Mouse (Mus musculus) layer of hippocampus, adult 8-10 months (tissue): ENCODE measurements around the gene Tsc2. TPM values are rescaled to one million over a fixed set of nuclear protein-coding genes. Genes with fewer than 3 reads are reported as not detected.

ENCODE experiments used
- DNase-seq, 2 experiments: peaks; one replicate each; pipeline ENCODE4 v3.0.0; 2022; ENCODE audit warnings: low spot score in 2 of 2
- total RNA-seq, 4 experiments: library from RNA; stranded (reverse); gene quantifications; 2 replicates each; pipeline ENCODE4 v1.2.4; 2022

Tsc2 gene
- total RNA-seq, 4 experiments from 2014 or later, result 149 to 212 (median 191) TPM

DNA sequence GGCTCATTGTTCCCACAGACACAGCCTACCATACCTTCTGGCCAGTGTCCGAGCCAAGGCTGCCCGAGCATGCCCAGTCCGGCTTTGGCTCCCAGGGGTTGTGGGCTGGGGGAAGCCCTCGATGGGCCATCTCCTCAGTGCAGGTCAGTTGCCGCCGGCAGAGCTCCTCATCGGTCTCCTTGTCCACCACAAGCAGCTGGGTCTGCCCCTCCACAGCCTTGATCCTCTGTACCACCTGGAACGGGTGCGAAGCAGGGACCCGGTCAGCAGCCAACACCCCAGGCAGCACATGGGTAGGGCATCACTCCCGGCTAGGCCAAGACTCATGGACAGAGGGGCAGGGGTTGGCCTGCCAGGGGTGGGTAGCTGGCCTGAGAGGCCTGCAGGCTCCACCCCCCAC lies 15.1 kb upstream of the Tsc2 start:
- DNase-seq, result no peak

DNA sequence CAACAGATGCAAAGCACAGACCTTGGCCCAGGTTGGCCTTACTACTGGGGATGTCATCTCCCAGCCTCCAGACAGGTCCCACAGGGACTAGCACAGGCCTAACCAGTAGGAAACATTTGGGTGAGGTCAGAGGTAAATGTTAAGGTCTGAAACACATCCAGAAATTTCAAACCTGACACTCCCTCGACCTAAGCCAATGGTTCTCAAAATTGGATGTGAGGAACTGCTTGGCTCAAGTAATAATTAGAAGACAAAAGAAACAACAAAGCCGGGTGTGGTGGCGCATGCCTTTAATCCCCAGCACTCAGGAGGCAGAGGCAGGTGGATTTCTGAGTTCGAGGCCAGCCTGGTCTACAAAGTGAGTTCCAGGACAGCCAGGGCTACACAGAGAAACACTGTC lies 14.0 kb upstream of the Tsc2 start:
- no peak for DNase-seq

DNA sequence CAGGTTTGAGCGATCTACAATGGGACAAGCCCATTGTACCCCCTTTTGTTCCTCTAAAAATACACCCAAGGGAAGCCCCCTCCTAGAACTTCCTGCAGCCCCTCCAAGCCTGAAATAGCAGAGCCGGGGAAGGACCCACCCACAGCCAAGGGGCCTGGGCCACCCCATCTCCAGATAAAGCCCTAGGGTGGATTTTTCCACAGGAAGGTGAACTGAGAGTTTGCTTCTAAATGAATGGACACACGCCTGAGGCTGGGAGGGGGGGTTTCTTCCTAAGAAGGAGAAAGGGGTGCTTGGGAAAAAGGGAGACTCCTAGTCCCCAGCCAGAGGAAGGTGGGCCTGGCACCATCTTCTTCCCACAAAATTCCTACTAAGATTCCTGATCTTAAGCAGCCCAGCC lies 13.5 kb upstream of the Tsc2 start:
- DNase-seq, result no peak

DNA sequence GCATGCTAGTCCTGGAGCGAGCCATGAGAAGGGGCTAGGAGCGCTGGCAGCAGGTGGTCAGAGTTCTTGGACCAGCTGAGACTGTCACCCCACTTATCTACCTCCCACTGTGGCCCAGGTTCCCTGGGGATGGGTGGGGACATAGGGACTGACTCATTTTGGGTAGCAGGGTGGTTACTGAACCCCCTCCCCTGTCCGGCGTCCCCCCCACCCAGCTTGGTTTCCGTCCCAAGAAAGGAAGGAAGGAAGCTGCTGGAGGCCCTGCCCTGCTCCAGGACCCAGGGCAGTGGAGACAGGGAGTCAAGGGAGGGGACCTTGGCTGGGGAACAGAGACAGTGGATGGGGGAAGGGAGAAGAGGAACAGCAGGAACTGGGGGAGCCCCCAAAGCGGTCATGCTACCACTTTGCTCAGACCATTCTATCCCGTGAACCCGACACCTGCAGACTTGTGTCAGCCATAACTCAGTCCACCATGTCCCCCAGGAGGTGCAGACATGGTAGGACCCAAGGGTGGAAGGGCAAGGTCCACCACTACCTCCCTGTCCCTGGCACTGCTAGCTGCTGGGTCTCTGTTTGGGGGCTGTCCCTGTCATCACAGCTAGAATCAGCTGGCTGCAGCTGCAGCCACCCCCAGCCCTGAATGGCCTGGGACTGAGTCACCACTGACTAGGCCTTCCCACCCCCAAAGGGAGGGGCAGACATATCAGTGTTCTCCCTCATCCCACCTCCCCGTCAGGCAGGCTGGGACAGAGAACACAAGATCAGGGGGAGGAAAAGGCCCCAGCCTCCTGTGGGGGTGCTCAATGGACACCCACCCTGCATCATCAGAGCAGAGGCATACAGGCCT lies 12.7 kb upstream of the Tsc2 start:
- DNase-seq, result no peak

DNA sequence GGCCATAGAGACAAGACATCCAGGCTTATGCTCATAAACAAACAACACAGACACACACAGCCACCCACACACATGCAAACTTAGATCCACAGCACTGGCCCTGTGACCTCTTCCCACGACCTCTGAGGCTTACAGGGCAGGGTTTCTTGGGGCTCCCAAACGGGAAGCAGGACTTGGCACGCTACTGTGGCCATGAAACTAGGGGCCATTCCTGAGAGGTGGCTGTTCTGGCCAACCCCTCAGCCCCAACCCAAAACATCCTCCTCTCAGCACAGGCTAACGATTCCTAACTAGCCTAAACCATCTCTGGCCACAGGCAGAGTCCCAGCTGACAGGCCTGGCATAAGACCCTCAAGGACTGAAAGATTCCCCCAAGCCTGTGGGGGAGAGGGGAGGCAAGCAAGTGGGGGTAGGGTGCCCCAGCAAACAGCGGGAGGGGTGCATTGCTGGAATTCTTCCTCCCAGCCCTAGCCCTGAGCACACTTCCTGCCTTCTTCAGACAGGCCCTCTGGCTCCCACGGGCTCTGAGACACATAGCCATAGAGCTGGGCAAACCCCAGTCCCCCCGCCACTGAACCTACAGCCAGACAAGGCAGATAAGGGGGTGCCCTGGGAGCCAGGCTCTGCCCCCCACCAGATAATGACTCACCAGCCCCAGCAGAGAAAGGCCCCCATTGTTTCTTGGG lies 11.7 kb upstream of the Tsc2 start:
- no peak for DNase-seq

DNA sequence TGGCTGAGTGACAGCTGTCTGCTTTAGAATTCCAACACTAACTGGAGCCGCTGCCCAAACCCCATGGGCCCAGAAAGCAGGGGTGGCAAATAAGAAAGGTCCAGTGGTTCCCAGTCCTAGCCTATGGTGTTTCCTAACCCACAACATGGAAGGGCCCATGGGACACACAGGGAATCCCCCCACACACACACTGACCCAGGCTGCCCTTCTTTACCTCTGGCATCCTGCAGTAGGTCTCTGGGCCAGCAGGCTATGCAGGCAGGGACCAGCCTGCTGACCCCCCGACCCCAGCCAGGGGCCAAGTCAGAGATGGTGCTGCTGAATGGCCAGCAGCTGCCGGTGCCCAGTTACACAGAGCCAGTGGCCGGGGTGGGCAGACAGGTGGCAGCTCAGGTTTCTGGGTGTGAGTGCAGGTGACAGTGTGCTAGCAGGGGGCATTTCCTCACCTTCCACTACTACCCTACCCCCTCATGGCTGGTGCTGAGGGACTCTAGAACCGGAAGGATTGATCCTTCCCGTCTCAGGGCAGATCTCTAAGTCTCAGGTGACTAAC lies 10.4 kb upstream of the Tsc2 start:
- DNase-seq, result no peak

DNA sequence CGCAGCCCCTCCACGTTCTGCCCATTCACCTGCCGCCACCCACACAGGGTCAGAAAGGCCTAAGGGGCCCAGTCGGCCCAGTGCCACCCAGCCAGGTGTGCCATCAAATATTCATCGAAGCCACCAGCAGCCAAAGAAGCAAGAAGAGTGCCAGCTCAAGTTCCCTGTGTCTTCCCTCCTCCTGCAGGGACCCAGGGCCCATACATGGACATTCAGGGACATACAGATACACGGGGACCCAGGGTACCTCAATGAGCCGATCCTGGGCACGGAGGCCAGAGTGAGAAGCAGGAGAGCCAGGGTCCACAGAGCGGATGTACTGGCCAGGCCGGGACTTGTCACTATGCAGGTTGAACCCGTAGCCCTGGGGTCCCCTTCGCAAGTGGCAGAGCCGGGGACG lies 9.5 kb upstream of the Tsc2 start:
- DNase-seq, result no peak

DNA sequence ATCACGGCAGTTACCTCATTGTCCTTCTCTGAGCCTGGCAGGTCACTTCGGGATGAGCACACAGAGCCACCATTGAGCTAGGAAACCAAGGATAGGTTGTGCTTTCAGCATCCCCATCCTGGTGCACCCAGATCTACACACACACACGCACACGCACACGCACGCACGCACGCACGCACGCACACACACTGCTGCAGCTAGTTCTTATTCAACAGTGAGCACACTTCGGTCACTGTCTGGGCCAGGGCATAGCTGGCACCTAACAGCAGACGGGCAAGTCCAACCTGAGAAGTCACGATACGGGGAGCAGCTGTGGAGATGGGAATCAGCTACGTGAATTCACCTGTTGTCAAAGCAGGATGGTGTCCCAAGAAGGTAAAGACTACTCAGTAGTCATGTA lies 8.2 kb upstream of the Tsc2 start:
- DNase-seq, result no peak

DNA sequence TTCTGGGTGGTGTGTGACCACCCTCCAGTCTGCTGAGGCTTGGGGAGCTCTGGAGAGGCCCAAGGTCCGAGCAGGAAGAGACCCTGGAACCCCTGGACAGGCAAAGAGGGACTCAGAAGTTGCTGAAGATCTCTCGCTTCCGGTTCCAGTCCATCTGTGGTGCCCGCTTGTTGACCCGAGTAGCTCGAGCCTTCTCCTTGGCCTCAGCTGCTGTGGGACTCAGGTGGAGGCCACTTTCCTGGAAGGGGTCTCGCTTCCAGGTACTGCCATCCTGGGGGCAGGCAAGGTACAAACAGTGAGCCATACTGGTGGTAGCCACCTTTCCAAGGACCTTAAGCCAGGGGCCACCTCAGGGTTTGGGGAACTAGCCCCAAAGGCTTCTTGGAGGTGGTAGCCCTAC lies 7.7 kb upstream of the Tsc2 start:
- DNase-seq, result no peak

DNA sequence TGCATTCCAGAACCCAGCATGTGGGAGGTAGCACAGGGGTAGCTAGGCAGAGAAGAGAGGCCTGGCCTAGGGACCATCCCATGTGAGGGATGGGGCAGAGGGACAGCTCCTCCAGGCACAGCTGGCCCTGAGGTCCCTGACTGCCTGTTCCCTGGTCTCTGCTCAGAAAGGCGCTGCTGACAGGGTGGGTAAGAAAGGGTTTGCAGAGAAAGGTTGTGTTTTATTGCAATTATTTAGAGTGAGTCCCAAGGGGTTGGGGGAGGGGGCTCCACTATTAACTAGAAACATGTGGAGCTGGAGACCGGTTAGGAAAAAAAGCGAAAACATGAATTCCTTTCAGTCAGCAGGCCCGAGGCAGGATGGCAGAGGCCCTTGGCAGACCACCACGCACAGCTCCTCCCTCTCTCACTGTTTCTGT lies 7.2 kb upstream of the Tsc2 start:
- no peak for DNase-seq

DNA sequence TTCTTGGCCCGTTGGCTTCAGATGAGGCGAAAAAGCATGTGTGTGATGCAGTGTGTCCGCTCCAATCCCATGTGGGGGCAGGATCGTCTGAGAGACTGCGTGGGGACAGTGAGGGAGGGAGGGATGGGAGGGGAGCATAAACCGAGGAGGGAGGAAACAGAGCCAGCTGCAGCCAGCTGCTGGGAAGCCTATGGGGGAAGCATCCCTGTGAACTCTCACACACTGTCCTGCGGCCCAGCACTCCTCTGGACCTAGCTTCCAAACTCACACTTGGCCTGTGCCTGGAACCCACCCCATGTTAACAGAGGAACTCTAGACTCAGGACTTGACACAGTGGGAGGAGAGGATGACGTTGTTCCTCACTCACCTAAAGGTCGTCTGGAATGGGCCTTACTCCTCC lies 6.4 kb upstream of the Tsc2 start:
- DNase-seq, result no peak

DNA sequence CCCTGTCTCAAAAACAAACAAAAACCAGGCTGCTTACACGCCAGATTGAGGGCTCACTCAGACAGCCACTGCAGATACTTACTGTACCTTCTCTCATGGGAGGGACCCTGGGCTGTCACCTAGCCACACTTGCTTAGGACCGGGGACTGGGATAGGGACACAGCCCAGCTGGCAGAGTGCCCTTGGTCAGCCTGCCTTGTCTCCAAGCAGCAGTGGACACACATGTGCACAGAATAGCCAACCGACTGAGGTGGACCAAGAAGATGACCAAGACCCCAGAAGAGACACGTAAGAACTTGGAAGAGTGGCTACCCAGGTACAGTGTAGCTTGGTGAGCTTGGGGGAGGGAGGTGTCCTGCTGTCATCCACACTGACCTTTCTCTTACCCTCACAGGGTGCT lies 5.8 kb upstream of the Tsc2 start:
- DNase-seq, result no peak

DNA sequence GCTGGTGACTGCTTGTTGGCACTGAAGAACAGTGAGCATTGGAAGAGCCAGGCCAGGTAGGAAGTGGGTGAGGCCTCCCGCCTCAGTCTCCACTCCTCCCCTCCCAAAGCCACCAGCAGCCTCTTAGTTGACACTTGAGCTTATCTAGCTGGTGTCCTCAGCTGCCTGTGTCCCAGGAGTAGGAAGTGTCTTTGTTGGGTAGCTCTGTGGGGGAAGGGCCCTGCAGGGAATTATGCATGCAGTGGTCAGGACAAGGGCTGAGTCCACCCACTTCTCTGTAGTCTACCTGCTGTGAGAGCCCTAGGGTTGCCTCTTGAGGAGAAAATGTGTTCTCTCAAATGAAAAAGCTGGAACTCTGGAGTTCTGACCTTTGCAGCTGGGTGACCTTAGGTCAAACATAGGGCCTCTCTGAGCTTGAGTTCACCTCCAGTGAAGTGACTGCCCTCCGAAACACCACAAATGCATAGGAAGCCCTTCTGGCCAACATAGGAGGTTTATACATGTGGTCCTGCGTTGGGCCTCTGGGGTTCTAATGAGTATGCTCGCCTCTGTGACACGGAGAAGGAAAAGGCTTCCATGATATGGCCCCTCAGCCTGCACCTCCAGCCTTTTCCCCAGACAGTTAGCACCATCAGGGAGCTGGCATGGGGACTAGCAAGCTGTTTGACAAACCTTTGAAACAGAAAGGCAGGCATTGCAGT lies 4.5 kb upstream of the Tsc2 start:
- no peak for DNase-seq

DNA sequence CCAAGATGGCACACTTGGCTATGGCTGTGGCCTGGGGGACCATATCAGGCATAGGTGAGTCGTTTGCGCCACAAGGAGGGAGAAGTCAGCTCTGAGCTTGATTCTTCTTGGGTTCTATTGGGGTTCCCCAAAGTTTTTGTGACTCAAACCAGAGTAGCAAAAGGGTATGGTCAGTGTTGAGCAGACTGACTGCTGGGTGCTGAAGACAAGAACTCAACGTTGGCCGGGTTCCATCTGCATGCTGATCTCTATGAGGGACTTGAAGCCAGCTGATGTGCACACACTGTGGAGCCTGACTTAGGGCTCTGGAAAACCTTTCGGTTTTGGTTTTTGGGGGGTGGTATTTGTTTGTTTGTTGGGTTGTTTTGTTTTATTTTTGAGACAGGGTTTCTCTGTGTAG lies 3.3 kb upstream of the Tsc2 start:
- no peak for DNase-seq

DNA sequence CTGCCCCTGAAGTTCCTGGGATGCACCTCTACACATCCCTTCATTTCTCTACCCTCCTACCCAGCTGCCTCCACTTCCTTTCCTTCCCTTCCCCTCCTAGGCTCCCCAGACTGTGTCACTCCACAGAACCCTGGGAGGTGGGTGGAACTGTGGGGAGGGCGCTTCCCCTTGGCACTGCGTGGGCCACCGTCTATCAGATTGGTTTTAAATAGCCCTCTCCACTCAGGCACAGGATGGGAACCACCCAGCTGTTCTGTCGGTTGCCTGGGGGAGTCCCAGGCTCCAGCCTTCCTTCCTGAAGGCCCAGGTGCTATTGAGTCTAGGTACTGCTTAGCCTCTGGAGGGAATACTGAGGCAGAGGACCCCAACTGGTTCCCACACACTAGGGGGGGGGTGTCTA lies 2.6 kb upstream of the Tsc2 start:
- no peak for DNase-seq

DNA sequence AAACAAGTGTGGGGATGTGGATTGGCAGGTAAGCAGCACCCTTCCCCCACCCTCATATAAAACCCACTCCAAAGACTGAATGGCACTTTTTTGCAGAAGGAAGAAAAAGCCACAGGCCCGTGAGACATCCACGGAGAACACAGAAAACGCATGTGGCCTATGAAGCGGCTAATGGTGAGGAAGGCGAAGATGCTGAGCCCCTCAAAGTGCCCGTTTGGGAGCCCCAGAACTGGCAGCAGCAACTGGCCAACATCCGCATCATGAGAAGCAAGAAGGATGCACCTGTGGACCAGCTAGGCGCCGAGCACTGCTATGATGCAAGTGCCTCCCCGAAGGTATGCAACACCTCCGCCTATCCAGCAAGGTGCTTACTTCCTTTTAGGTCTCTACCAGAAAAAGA lies 1.4 kb upstream of the Tsc2 start:
- no peak for DNase-seq

DNA sequence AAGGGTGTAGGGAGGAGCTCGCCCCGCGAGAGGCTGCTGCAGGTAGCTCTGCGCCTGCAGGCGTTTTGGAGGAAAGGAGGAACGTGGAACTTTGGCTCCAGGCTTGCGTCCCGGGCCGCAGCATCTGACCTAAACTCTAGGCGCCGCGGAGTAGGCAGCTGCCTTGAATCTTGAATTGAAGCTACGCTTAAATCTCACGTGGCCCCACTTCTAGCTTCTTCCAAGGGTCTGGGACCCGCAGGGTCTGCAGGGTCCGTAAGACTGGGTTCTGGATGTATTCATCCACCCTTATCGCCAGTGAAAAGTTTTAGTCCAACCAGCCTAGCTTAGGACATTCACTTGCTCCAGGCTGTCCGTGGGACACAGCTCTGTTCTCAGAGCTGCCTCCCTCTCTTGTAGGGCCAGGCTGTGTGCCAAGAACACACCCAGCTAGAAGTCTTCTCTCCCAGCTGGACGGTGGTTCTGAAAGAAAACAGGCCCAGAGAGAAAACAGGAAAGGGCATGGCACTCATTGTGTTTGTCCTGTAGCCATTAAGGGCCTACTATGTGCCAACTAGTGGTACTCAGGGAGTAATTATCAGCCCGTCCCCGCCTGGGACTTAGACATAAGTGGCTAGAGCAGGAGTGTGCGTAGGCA lies 501 bp upstream of the Tsc2 start:
- DNase-seq, result no peak

DNA sequence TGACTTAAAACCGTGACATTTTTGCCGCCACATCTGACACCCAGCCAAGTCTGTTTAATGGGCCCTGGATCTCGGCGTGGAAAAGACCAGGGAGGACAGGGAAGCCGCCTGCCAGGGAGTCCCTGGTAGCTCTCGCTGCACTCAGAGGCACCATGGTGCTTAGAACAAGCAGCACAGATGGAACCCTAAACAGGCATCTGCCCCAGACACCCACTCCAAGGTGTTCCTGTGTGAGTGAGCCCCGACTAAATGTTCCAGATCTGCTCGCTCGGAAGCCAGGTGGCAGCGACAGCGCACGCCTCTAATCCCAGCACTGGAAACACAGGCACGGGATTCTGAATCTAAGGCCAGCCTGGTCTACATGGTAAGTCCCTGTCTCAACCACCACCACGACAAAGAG lies 2.4 kb downstream of the Tsc2 start:
- DNase-seq, result peak; percentile 81 to 83

DNA sequence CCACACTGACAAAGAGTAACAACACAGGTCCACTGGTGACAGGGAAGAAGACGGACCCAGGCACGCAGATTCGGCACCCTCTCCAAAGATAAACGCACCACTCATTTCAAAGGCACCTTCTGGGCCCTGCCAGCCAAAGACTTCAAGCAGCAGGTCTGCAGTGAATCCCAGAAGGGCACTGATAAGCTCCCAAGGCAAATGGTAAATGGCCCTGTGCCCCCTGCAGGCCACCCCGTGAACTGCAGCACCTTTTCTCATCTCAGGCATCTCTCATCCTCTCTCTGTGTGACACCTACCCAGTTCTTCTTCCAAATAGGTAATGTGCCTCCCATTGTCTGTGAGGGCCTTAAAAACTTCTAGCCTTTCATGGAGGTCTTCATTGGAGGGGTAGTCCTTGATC lies 3.8 kb downstream of the Tsc2 start:
- DNase-seq, result peak in 1 of 2 experiments; percentile 74

DNA sequence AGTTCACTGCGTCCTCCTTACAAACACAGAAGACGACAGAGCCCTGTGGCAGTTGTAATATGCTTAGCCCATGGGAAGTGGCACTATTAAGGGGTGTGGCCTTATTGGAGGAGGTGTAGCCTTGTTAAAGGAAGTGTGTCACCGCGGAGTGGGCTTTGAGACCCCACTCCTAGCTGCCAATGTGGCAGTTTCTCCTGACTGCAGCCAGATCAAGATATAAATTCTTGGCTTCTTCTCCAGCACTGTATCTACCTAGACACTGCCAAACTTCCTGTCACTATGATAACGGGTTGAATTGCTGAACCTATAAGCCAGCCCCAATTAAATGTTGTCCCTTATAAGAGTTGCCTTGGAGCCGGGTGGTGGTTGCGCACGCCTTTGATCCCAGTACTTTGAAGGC lies 7.0 kb downstream of the Tsc2 start:
- no peak for DNase-seq

DNA sequence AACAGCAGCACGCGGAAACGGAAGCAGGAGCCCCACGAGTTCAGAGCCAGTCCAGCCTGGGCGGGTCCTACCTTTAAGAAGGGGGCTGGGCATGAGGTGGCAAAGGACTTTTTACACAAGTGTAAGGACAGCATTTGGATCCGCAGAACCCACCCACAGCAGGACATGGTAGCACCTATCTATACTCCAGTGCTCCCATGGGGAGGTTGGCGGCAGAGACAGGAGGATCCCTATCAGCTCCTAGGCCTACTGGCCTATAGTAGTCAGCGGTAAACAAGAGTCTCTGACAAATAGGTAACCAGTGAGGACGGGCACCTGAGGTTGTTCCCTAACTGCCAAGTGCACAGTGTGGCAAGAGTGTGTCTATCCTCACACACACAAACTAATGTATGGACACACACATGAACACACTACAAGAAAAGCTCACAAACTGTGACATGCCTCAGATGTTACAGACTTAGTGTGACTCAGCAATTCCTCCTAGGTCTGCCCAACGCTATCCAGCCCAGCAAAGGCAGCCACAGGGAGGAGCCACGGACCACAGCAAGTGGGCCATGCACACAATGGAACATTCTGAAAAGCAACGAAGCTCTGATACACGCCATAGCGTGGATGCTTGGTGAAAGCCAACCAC lies 14.8 kb downstream of the Tsc2 start:
- DNase-seq, result no peak
